Mouse (Mus musculus) ES-E14 (cell line): ENCODE data around the gene Zfpm1. TPM values are rescaled to one million over a fixed set of nuclear protein-coding genes. Genes with fewer than 3 reads are reported as not detected.

Experiments used
- DNase-seq: peaks from one replicate; pipeline ENCODE4 v3.0.0-alpha.2; 2013; ENCODE audit warnings: low read depth, low spot score
- H3K27ac ChIP-seq: 2 replicates; pipeline ENCODE4 v1.5.1; 2012; ENCODE audit warnings: low read depth, mild to moderate bottlenecking, low read length, moderate library complexity, mixed read lengths; ENCODE audit not compliant: poor library complexity, insufficient read depth, severe bottlenecking
- H3K36me3 ChIP-seq: 2 replicates; pipeline ENCODE4 v1.6.1; 2012; ENCODE audit warnings: mild to moderate bottlenecking, low read length, moderate library complexity, mixed read lengths; ENCODE audit not compliant: control insufficient read depth, poor library complexity, insufficient read depth, severe bottlenecking
- H3K4me1 ChIP-seq, 2 experiments: fragments of 150-350 bp in 1 of 2; sonication (generic) in 1 of 2; 2 replicates each; pipeline ENCODE4 v1.6.1; 2012; ENCODE audit warnings: low read length in 2 of 2, mild to moderate bottlenecking in 1 of 2, mixed read lengths in 1 of 2; ENCODE audit not compliant: control insufficient read depth in 2 of 2, insufficient read depth in 2 of 2, poor library complexity in 1 of 2
- H3K4me3 ChIP-seq, 2 experiments: fragments of 150-350 bp in 1 of 2; sonication (generic) in 1 of 2; 2 replicates each; pipeline ENCODE4 v1.5.1; 2012; ENCODE audit warnings: low read length in 2 of 2, low read depth in 1 of 2, mild to moderate bottlenecking in 1 of 2, mixed read lengths in 1 of 2; ENCODE audit not compliant: insufficient read depth in 1 of 2, poor library complexity in 1 of 2, severe bottlenecking in 1 of 2
- H3K9ac ChIP-seq: 2 replicates; pipeline ENCODE4 v1.6.1; 2012; ENCODE audit warnings: low read depth, mild to moderate bottlenecking, low read length, mixed read lengths; ENCODE audit not compliant: poor library complexity, insufficient read depth, severe bottlenecking
- H3K9me3 ChIP-seq: fragments of 150-350 bp; sonication (generic); 2 replicates; pipeline ENCODE4 v1.6.1; 2012; ENCODE audit warnings: low read depth, mild to moderate bottlenecking, low read length; ENCODE audit not compliant: control insufficient read depth, insufficient read depth
- CHD2 ChIP-seq: IDR thresholded peaks from 2 replicates; pipeline ENCODE4 v1.6.1; 2014; ENCODE audit warnings: mild to moderate bottlenecking, low read depth, low read length, inconsistent platforms
- HCFC1 ChIP-seq: IDR thresholded peaks from 2 replicates; pipeline ENCODE4 v1.6.1; 2012; ENCODE audit warnings: low read length, inconsistent platforms, borderline replicate concordance; ENCODE audit not compliant: insufficient read depth
- MAFK ChIP-seq: IDR thresholded peaks from 2 replicates; pipeline ENCODE4 v1.6.1; 2014; ENCODE audit warnings: mild to moderate bottlenecking, low read depth, low read length, inconsistent platforms; ENCODE audit not compliant: insufficient read depth
- ZC3H11A ChIP-seq: IDR thresholded peaks from 2 replicates; pipeline ENCODE4 v1.6.1; 2012; ENCODE audit warnings: low read depth, mild to moderate bottlenecking, inconsistent platforms, low read length, borderline replicate concordance
- ZNF384 ChIP-seq: IDR thresholded peaks from 2 replicates; pipeline ENCODE4 v1.6.1; 2012; ENCODE audit warnings: low read depth, low read length, inconsistent platforms
- in situ Hi-C, 2 experiments: fragments of 600-800 bp; cut with MboI; formaldehyde crosslinking; loops; one replicate each; pipeline ENCODE4 v1.15.1; 2025; ENCODE audit warnings: low sequenced_read_pairs in 2 of 2, inconsistent platforms in 1 of 2; ENCODE audit not compliant: unreplicated experiment in 2 of 2
- total RNA-seq: library from RNA; depleted of rRNA; stranded (reverse); fragments of 300-350 nt; gene quantifications from 2 replicates; pipeline ENCODE4 v1.2.3, GENCODE M21; 2012

Zfpm1 gene
- total RNA-seq, 1 experiment: 8.5 TPM

GRCm38 (mm10) chr8:122349357-122350297 is 67.7 kb downstream of the Zfpm1 start:
- Histone ChIP-seq H3K36me3 (no peaks in the 10 kb centered on the region), H3K27ac (no peak overlapping the region), H3K4me3 (no peak overlapping the region), H3K9ac (no peak overlapping the region), H3K9me3 (no peaks in the 10 kb centered on the region), H3K4me1 (peaks cover 3 to 24% of the 10 kb centered on the region in 2 experiments; a peak in 2 of 4 replicates)
- TF ChIP-seq ZNF384 (no peak), CHD2 (no peak), MAFK (no peak)
- DNase-seq: no peak
- in situ Hi-C loops: no loop called here

GRCm38 (mm10) chr8:122350309-122351089 is 68.6 kb downstream of the Zfpm1 start:
- TF ChIP-seq ZC3H11A (no peak), HCFC1 (no peak), MAFK (no peak), ZNF384 (no peak), CHD2 (no peak)
- H3K9me3 ChIP-seq: no peaks in the 10 kb centered on the region
- peaks cover 3 to 24% of the 10 kb centered on the region in 2 experiments; a peak in 2 of 4 replicates for H3K4me1 ChIP-seq
- H3K4me3 ChIP-seq: no peak overlapping the region
- no peak overlapping the region for H3K27ac ChIP-seq
- H3K36me3 ChIP-seq: no peaks in the 10 kb centered on the region
- DNase-seq: no peak
- H3K9ac ChIP-seq: no peak overlapping the region
- in situ Hi-C loops: no loop called here

DNA sequence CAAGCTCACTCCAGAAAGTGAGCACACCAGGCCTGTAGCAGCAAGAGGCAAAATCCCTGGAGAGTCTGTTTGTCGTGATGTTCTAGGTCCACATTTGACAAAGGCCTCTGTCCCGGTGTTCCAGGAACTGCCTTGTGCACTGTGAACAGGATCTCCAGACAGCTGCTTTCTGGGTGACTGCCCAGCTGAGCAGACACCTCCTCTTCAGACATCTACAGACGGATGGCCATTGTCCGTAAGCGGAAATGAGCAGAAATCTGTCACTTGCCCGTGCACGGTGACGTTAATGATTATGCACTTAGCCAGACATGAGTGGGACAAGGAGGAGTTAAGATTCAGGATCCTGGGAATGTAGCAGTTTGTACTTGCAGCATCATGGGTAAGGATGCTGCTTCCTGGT is 72.2 kb downstream of the Zfpm1 start:
- no peak overlapping the region for H3K27ac ChIP-seq
- H3K36me3 ChIP-seq: no peaks in the 10 kb centered on the region
- no peak for DNase-seq
- no peak overlapping the region for H3K4me3 ChIP-seq
- TF ChIP-seq ZC3H11A (no peak), CHD2 (no peak), MAFK (no peak), ZNF384 (no peak), HCFC1 (no peak)
- in situ Hi-C loops: no loop called here
- H3K9me3 ChIP-seq: no peaks in the 10 kb centered on the region
- no peak overlapping the region for H3K9ac ChIP-seq
- peaks cover 3 to 26% of the 10 kb centered on the region in 2 experiments; a peak in 2 of 4 replicates for H3K4me1 ChIP-seq

DNA sequence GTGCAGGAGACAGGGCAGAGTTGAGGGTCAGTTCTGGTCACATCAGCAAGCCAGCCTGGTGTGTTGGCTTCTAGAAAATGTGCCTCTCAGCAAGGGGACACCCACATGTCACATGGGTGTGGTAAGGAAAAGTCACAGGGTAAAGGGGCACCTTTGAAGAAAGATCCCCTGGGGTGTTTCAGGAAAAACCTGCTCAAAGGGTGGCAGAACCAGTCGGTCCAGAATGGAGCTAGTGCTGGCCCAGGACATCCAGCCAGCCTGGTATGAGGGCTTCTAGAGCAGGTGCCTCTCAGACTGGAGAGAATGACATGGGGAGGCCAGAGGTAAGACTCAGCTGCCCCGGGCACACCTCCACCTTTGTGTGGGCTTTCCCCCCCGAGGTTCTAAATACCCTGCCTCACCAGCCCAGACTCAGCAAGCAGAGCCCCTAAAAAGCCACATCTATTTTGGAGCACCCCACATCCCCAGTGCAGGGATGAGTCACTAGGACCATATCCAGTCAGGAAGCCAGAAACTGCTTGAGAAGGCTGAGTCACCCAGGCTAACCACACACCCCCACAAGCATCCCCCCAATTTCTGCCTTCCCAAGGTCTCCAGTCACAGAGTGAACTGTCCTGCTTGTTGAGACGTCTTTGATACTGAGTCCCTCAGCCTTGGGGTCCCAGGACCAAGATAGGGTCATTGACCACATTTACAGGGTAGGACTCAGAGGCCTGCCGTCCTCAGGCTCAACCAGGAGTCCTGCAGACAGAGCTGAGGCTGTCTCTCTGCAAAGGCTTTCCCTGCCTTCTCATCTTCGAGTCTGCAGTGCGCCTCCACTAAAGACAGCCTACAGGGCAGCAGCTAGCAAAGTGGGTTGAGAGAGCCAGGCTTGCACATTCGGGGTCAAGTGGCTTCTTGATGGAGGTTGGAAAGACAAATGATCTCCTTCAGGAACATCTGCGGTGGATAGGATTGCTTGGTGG is 74.0 kb downstream of the Zfpm1 start:
- in situ Hi-C loops: no loop called here
- TF ChIP-seq MAFK (no peak), HCFC1 (no peak), ZC3H11A (no peak), CHD2 (no peak), ZNF384 (no peak)
- Histone ChIP-seq H3K9ac (no peak overlapping the region), H3K27ac (no peak overlapping the region), H3K4me1 (peaks cover 3 to 18% of the 10 kb centered on the region in 2 experiments; a peak in 2 of 4 replicates), H3K4me3 (no peak overlapping the region), H3K9me3 (no peaks in the 10 kb centered on the region), H3K36me3 (no peaks in the 10 kb centered on the region)
- DNase-seq: no peak
